Mouse (Mus musculus) heart, embryonic 14.5 days (tissue): Measurements from ENCODE around the gene Ttc19. TPM values are rescaled to one million over a fixed set of nuclear protein-coding genes. Genes with fewer than 3 reads are reported as not detected.
A peak's percentile ranks its signal among the peaks of the same experiment; 100 is the strongest.

ENCODE experiments used
- ATAC-seq: fragments of 200-750 bp; cut with Nextera tagmentation; 2 replicates; pipeline ENCODE4 v1.8.0; 2017; ENCODE audit warnings: low read depth, moderate TSS enrichment; ENCODE audit not compliant: insufficient number of reproducible peaks, insufficient read depth, low FRiP score
- H3K27ac ChIP-seq, 2 experiments: fragments of 200-500 bp in 1 of 2; fragments of 300-500 bp in 1 of 2; sonication (generic) in 1 of 2; replicated peaks in 1 of 2; 2 replicates each; pipeline ENCODE4 v1.5.1; 2012 to 2014; ENCODE audit warnings: low read depth in 2 of 2, low read length in 2 of 2, control low read depth in 1 of 2, mild to moderate bottlenecking in 1 of 2, mixed read lengths in 1 of 2; ENCODE audit not compliant: control insufficient read depth in 1 of 2, insufficient read depth in 1 of 2
- H3K27me3 ChIP-seq: fragments of 300-500 bp; sonication (generic); 2 replicates; pipeline ENCODE4 v1.6.1; 2014; ENCODE audit warnings: mild to moderate bottlenecking, low read length, control low read depth; ENCODE audit not compliant: control insufficient read depth, insufficient read depth
- H3K36me3 ChIP-seq: fragments of 300-500 bp; sonication (generic); 2 replicates; pipeline ENCODE4 v1.6.1; 2014; ENCODE audit warnings: mild to moderate bottlenecking, control low read depth, low read length, mixed read lengths; ENCODE audit not compliant: control insufficient read depth, insufficient read depth
- H3K4me1 ChIP-seq, 2 experiments: fragments of 200-500 bp in 1 of 2; fragments of 300-500 bp in 1 of 2; sonication (generic) in 1 of 2; 2 replicates each; pipeline ENCODE4 v1.6.1; 2012 to 2014; ENCODE audit warnings: low read length in 2 of 2, control low read depth in 1 of 2, mixed read lengths in 1 of 2; ENCODE audit not compliant: control insufficient read depth in 2 of 2, insufficient read depth in 2 of 2
- H3K4me2 ChIP-seq: fragments of 300-500 bp; sonication (generic); 2 replicates; pipeline ENCODE4 v1.6.1; 2014; ENCODE audit warnings: mild to moderate bottlenecking, low read length
- H3K4me3 ChIP-seq, 2 experiments: fragments of 200-500 bp in 1 of 2; fragments of 300-500 bp in 1 of 2; sonication (generic) in 1 of 2; 2 replicates each; pipeline ENCODE4 v1.5.1; 2012 to 2014; ENCODE audit warnings: low read length in 2 of 2, mild to moderate bottlenecking in 2 of 2, control low read depth in 1 of 2, low read depth in 1 of 2, moderate library complexity in 1 of 2; ENCODE audit not compliant: control insufficient read depth in 1 of 2, insufficient read depth in 1 of 2
- H3K9ac ChIP-seq: fragments of 300-500 bp; sonication (generic); 2 replicates; pipeline ENCODE4 v1.6.1; 2014; ENCODE audit warnings: mild to moderate bottlenecking, low read length
- H3K9me3 ChIP-seq: fragments of 300-500 bp; sonication (generic); 2 replicates; pipeline ENCODE4 v1.6.1; 2016; ENCODE audit warnings: low read length, control low read depth; ENCODE audit not compliant: control insufficient read depth
- WGBS: fragments of 180-500 bp; shearing (Covaris S2); extraction: QIAGEN DNeasy Blood & Tissue Kit; methylation state at CpG from one replicate; pipeline ENCODE4 v1.1.7; 2014; 5-methylcytosine and 5-hydroxymethylcytosine counted together
- polyA plus RNA-seq: library from polyadenylated mRNA; unstranded; fragments of >200 nt; fragmentation: Nextera tagmentation; extraction: Ambion mirVana; gene quantifications from 2 replicates; pipeline ENCODE4 v1.2.1, GENCODE M21; 2014

The Ttc19 gene
- polyA plus RNA-seq, 1 experiment from 2014 or later: 19.4 TPM

DNA sequence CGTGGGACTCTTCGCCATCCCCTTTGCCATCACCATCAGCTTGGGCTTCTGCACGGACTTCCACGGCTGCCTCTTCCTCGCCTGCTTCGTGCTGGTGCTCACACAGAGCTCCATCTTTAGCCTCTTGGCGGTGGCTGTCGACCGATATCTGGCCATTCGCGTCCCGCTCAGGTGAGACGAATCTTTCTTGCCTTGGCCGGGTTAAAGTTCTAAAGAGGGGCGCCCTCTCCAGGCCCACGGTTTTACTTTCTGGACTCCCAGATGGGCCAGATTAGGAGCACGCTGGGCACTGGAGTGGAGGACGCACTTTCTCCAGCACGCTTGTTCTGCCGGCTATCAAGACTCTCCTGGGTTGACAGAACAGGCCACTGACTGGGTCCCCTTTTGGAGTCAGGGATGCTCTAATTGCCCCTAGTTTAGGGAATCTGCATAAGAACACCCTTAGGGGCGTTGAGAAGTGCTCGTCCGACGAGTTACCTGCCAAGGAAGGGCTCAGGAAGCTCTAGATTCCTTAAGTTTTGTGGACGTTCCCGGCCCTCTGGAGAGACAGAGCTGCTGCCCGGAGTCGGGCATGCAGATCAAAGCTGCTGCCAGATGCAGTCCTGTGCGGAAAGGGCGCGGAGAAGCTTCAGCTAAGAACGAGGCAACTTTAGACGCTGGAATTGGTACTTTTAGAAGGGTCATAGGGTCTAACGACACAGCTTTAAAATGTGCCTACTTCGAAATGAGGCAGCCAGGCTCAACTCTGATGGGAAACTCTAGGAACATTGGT lies 31.8 kb upstream of the Ttc19 start:
- peak overlapping the region; percentile 66 for H3K9ac ChIP-seq
- H3K4me2 ChIP-seq: peak overlapping the region; percentile 100
- WGBS: 4% methylated on average over 35 of the region's 35 CpGs
- no peak for ATAC-seq
- peak overlapping the region; percentile 54 to 60 for H3K4me3 ChIP-seq
- H3K36me3 ChIP-seq: no peaks in the 10 kb centered on the region
- H3K27ac ChIP-seq: no peak overlapping the region
- H3K4me1 ChIP-seq: peaks cover 5 to 11% of the 10 kb centered on the region in 2 experiments; a peak in 3 of 4 replicates
- H3K9me3 ChIP-seq: peaks cover 4% of the 10 kb centered on the region; the same call in 1 of the 2 replicates
- peaks cover 32% of the 10 kb centered on the region for H3K27me3 ChIP-seq

DNA sequence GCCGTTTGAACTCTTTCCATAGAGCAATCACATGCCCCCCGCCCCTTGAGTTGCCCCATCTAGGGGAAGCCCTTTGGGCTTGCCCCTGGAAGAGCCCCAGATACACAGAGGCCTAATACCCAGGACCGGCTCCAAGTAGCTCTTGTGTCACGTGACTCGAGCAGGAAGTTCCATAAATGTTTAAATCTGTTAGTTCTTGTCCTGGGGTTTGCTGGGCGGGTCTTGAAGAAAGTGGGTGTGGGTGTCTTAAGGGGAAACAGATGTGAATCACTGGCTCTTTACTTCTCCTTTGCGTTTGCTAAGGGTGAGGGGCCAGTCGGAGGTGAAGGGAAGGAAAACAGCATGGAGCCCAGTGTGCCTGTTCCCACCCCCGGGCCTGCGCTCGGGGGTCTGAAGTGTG lies 30.2 kb upstream of the Ttc19 start:
- Histone ChIP-seq H3K4me3 (no peak overlapping the region), H3K9ac (no peak overlapping the region), H3K27ac (no peak overlapping the region), H3K4me1 (peaks cover 5 to 11% of the 10 kb centered on the region in 2 experiments; a peak in 3 of 4 replicates), H3K27me3 (peaks cover 32% of the 10 kb centered on the region), H3K36me3 (no peaks in the 10 kb centered on the region), H3K4me2 (no peak overlapping the region), H3K9me3 (no peaks in the 10 kb centered on the region)
- no peak for ATAC-seq
- 64% methylated on average over 11 of the region's 11 CpGs for WGBS

DNA sequence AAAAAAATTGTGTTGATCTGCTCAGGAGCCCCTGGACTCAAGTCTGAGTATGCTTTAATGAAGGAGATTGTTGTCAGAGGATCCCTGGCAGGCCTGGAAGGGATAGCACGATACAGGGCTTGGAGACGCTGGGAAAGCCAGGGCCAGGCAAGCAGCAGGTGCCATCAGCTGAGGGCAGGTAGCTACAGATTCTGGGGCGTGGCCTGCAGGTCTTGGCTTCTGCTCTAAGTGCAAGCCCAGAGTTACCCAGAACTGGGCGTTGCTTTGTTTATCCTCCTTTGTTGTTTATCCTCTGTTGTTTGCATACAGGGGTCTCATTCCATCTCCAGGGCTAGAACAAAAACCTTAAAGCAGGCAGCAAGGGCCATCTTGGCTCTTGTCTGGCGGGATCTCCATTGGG lies 27.9 kb upstream of the Ttc19 start:
- H3K4me2 ChIP-seq: no peak overlapping the region
- no peak for ATAC-seq
- no peak overlapping the region for H3K4me3 ChIP-seq
- peaks cover 3 to 11% of the 10 kb centered on the region in 2 experiments; a peak in 3 of 4 replicates for H3K4me1 ChIP-seq
- no peak overlapping the region for H3K9ac ChIP-seq
- H3K27ac ChIP-seq: no peak overlapping the region
- no peaks in the 10 kb centered on the region for H3K9me3 ChIP-seq
- WGBS: 69% methylated on average over 5 of the region's 5 CpGs
- peaks cover 32% of the 10 kb centered on the region for H3K27me3 ChIP-seq
- H3K36me3 ChIP-seq: no peaks in the 10 kb centered on the region

GRCm38 (mm10) chr11:62259214-62259613 lies 22.1 kb upstream of the Ttc19 start:
- H3K27ac ChIP-seq: no peak overlapping the region
- no peak overlapping the region for H3K4me2 ChIP-seq
- H3K4me3 ChIP-seq: no peak overlapping the region
- 47% methylated on average over 5 of the region's 5 CpGs for WGBS
- H3K4me1 ChIP-seq: peaks cover 0 to 3% of the 10 kb centered on the region in 2 experiments; a peak in 1 of 4 replicates
- no peaks in the 10 kb centered on the region for H3K36me3 ChIP-seq
- H3K27me3 ChIP-seq: 0 out of 2 replicates have a peak, but pooled peaks cover 7% of the 10 kb centered on the region
- H3K9ac ChIP-seq: no peak overlapping the region
- no peak for ATAC-seq
- no peaks in the 10 kb centered on the region for H3K9me3 ChIP-seq

DNA sequence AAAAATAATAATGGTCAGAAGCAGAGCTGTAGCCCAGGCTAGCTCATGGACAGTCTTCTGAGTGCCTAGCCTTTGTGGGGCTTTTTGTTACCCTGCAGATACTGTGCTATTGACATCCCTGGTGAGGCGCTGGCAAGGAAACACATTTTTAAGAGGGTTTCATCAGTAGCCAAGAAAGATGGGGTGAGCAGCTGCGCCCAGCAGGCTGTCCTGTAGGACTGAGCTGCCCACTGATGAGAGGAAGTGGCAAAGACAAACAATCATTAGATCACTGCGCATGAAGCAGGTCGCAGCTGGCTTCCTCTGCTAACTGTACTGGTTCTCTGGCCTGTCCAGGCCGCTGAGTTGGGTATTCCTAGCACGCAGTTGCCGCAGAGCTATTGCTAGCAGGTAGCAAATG lies 17.7 kb upstream of the Ttc19 start:
- Histone ChIP-seq H3K27ac (no peak overlapping the region), H3K4me2 (no peak overlapping the region), H3K4me3 (no peak overlapping the region), H3K9me3 (no peaks in the 10 kb centered on the region), H3K4me1 (peaks cover 3 to 7% of the 10 kb centered on the region in 2 experiments; a peak in 1 of 4 replicates), H3K27me3 (0 out of 2 replicates have a peak, but pooled peaks cover 12% of the 10 kb centered on the region), H3K9ac (no peak overlapping the region), H3K36me3 (no peaks in the 10 kb centered on the region)
- no peak for ATAC-seq
- 69% methylated on average over 7 of the region's 7 CpGs for WGBS

- WGBS: 32% methylated on average over 7 of the region's 7 CpGs
These were observed 17.3 kb upstream of the Ttc19 start for GRCm38 (mm10) chr11:62264018-62264417.

DNA sequence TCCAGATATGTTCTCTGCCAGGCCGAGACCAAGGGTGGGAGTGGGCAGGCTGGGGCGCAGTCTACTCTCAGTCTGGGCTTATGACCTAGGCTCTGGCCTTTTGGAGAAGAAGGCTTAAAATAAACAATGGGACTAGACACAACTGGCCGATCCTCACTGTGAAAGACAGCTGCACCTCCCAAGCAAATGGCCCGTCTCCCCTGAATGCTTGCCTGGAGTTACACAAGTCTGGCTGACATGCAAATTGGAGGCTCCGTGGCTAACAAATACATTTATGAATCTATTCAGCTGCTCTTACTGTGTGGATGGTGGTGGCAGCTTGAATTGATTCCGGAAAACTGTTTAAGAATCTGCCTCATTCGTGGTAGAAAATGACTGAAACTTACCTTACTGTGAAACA lies 15.6 kb upstream of the Ttc19 start:
- H3K4me2 ChIP-seq: no peak overlapping the region
- no peaks in the 10 kb centered on the region for H3K9me3 ChIP-seq
- H3K4me3 ChIP-seq: no peak overlapping the region
- H3K4me1 ChIP-seq: peaks cover 3 to 7% of the 10 kb centered on the region in 2 experiments; a peak in 1 of 4 replicates
- 87% methylated on average over 7 of the region's 7 CpGs for WGBS
- no peaks in the 10 kb centered on the region for H3K36me3 ChIP-seq
- no peak overlapping the region for H3K27ac ChIP-seq
- ATAC-seq: no peak
- 0 out of 2 replicates have a peak, but pooled peaks cover 5% of the 10 kb centered on the region for H3K27me3 ChIP-seq
- no peak overlapping the region for H3K9ac ChIP-seq

More at GRCm38 (mm10) chr11:62264018-62264417, 17.3 kb upstream of the Ttc19 start:
- no peak overlapping the region for H3K27ac ChIP-seq
- H3K9me3 ChIP-seq: no peaks in the 10 kb centered on the region
- peaks cover 3 to 7% of the 10 kb centered on the region in 2 experiments; a peak in 1 of 4 replicates for H3K4me1 ChIP-seq
- H3K9ac ChIP-seq: no peak overlapping the region
- H3K36me3 ChIP-seq: no peaks in the 10 kb centered on the region
- H3K4me2 ChIP-seq: no peak overlapping the region
- ATAC-seq: no peak
- H3K4me3 ChIP-seq: no peak overlapping the region
- H3K27me3 ChIP-seq: 0 out of 2 replicates have a peak, but pooled peaks cover 12% of the 10 kb centered on the region
